Mouse (Mus musculus) large intestine, adult 2 months (tissue): ENCODE results near the gene Crtac1. TPM values are rescaled to one million over a fixed set of nuclear protein-coding genes. Genes with fewer than 3 reads are reported as not detected.

Experiments
- DNase-seq: peaks from one replicate; pipeline ENCODE4 v3.0.0-alpha.2; 2012; ENCODE audit warnings: low read depth, low spot score
- WGBS: fragments of 180-500 bp; shearing (Covaris S2); methylation state at CpG from one replicate; pipeline ENCODE4 v1.1.7; 2018; 5-methylcytosine and 5-hydroxymethylcytosine counted together
- polyA plus RNA-seq: library from polyadenylated mRNA; depleted of rRNA; stranded (reverse); fragments of >200 nt; gene quantifications from 2 replicates; pipeline ENCODE4 v1.2.3, GENCODE M21; 2012

Crtac1 gene
- polyA plus RNA-seq, 1 experiment = 0.56 TPM

DNA sequence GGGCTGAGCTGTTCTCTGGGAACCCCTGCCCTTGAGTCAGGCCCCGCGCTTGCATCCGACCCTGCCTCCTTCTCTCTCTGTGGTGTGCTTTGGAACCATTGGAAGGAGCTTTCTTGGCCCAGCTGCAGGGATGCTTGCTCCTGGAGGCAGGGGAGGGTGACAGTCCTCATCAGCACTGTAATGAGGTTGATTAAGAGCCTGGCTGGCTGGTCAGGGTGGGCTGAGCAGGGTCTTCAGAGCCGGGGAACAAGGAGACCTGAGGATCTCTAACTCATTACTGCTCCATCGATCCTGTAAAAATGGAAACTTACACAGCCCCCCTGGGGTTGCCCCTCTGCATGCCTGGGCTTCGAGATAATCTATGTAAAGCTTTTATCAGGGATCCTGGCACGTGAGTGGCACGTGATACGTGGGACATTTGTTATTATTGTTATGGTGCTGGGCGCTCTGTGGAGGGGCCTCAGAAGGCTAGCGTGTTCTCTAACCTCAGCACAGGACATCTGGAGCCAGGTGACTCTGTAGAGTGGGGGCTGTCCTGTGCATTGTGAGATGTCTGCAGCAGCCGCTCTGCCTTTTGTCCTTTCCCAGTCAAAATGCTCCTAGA, 128.3 kb downstream of the Crtac1 start:
- 74% methylated on average over 12 of the region's 12 CpGs for WGBS
- no peak for DNase-seq

DNA sequence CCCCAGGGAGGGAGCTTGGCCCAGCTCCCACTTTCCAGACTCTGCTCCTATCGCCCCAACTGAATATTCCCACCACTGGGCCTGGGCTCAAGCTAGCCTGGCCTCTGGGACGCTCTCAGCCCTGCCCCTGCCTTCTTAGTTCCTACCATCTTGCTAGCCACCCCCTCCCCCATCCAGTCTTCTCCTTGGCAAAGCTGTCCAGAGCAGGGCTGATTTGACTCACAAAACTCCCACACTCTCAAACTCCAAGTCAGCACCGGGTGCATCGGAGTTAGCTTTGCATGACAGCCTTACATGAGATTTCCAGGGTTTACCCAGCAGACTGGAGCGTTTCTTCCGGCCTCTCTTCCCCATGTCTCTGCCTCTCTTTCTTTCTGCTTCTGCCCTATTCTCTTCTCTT, 138.4 kb downstream of the Crtac1 start:
- no peak for DNase-seq
- 85% methylated on average over 6 of the region's 6 CpGs for WGBS

- 60% methylated on average over 8 of the region's 8 CpGs for WGBS
- no peak for DNase-seq
Measured at GRCm38 (mm10) chr19:42292106-42292505, 139.5 kb downstream of the Crtac1 start.

GRCm38 (mm10) chr19:42290954-42291661, 140.5 kb downstream of the Crtac1 start:
- 23% methylated on average over 7 of the region's 7 CpGs for WGBS
- DNase-seq = no peak

GRCm38 (mm10) chr19:42288361-42288760, 143.2 kb downstream of the Crtac1 start:
- WGBS = 18% methylated on average over 4 of the region's 4 CpGs

DNA sequence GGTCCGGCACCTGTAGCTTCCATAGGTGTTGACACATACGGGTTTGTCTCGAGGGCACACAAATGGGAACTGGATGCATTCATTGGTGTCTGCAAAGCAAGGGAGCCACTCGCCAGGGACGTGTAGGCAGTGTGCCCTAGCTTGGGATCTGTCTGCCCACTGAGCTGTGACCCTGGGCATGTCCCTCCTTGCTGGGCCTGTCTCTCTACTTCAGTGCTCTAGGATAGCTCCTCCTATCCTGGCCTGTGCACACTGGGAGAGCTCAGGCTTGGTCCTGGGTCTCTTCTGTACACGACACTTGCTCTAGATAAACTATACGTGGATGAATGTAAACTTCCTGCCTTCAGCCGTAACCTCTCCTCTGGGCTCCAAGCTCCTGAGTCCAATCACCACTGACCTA, 147.4 kb downstream of the Crtac1 start:
- 52% methylated on average over 8 of the region's 8 CpGs for WGBS
- DNase-seq = no peak

More at GRCm38 (mm10) chr19:42288361-42288760, 143.2 kb downstream of the Crtac1 start:
- no peak for DNase-seq

DNA sequence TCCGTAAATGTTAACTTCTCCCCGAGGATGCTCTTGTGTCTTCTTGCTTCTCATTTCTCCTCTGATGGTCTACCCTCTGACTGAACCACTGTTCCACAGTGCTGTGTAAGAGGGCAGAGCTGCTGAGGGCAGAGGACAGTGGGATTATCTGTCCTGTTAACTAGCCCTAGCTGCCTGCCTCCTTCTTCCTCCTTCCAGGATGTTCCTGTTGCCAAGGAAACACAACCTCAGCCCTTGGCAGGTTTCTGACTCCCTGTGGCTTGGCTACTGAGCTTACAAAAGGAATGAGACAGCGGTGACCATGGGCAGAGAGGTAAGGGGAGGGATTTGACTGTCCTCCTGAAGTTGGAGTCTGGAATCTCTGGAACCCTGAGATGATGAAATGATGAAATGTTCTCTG, 152.0 kb downstream of the Crtac1 start:
- WGBS = 64% methylated on average over 3 of the region's 3 CpGs
- no peak for DNase-seq

- no peak for DNase-seq
- WGBS = 45% methylated on average over 5 of the region's 5 CpGs
Measured at GRCm38 (mm10) chr19:42278461-42278860, 153.1 kb downstream of the Crtac1 start.

DNA sequence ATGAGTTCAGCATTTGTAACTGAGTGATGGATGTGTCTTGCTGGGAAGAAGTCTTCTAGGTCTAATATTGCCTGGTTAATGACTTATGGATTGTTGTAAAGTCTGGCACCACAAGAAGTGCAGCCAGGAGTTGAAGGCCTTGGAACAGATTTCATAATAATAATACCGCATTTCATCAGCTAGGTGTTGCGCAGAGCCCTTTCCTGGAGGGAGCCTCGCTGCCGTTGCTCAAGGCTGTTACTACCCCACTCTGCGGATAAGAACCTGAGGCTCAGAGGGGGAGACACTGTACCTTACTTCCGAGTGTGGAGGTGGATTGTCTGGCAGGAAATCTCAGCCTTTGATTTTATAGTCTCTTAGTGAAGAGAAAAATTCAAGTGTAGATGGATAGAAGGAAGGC, 154.3 kb downstream of the Crtac1 start:
- 64% methylated on average over 6 of the region's 6 CpGs for WGBS

GRCm38 (mm10) chr19:42272003-42272963, 159.3 kb downstream of the Crtac1 start:
- peak; percentile 50 for DNase-seq
- 41% methylated on average over 14 of the region's 14 CpGs for WGBS

More for the DNA sequence above, 154.3 kb downstream of the Crtac1 start:
- no peak for DNase-seq

- 75% methylated on average over 7 of the region's 7 CpGs for WGBS
- DNase-seq = no peak
Measured at GRCm38 (mm10) chr19:42271182-42271581, 160.4 kb downstream of the Crtac1 start.

DNA sequence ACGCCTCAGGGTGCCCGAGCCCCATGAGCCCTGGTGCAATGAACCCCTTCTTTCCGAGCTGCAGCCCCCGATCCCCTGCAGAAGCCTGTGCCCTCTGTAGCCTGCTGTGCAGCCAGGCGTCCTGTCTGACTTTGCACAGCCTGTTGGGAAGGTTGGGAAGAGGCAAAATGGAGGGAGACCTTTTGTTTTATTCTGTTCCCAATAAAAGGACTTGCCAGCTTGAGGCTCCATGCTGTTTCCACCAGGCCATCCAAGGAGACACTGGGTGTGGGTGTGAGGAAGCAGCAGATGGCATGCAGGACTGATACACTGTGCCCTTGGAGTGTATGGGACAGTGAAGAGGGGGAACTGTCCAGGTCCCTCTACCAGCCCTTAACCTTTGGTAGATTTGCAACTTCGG, 161.5 kb downstream of the Crtac1 start:
- DNase-seq = no peak
- WGBS = 70% methylated on average over 6 of the region's 6 CpGs

DNA sequence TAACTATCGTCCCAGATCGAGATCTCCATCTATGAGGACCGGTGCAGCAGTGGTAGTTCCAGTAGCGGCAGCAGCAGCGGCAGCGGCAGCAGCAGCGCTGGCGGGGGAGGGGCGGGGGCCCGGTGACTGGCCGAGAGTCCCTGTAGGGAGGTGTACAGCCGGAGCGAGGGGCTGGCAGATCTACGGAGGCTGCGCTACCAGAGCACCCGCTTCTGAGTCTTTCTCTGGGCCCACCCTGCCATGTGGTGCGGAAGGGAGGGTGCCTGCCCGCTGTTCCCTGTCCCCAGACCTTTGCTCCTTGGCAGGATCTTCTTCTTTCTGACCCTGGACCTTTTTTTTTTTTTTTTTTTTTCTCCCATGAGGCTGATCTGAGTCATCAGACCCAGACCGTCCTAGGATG, 163.2 kb downstream of the Crtac1 start:
- DNase-seq = no peak
- 7% methylated on average over 19 of the region's 19 CpGs for WGBS

DNA sequence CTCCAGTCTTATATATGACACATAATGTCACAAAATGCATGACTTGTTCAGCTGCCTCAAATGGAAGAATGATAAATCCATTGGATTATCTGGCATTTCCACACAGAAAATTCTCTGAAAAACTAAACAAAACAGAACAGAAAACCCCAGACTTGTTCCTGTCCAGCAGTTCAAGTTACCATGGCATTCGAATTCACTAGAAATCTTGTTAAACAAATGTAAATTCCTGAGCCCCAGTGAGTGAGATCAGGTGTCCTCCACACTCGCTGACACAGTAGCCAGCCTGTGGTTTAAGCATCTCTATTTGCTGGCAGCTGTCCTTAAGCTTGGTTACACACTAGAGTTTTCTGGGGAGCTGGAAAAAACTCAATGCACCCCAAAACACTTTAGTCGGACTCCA, 168.1 kb downstream of the Crtac1 start:
- no peak for DNase-seq
- WGBS = 32% methylated on average over 3 of the region's 3 CpGs

GRCm38 (mm10) chr19:42260486-42260885, 171.1 kb downstream of the Crtac1 start:
- no peak for DNase-seq
- 58% methylated on average over 8 of the region's 8 CpGs for WGBS

- DNase-seq = no peak
- 41% methylated on average over 5 of the region's 5 CpGs for WGBS
Measured at GRCm38 (mm10) chr19:42258596-42258995, 173.0 kb downstream of the Crtac1 start.

DNA sequence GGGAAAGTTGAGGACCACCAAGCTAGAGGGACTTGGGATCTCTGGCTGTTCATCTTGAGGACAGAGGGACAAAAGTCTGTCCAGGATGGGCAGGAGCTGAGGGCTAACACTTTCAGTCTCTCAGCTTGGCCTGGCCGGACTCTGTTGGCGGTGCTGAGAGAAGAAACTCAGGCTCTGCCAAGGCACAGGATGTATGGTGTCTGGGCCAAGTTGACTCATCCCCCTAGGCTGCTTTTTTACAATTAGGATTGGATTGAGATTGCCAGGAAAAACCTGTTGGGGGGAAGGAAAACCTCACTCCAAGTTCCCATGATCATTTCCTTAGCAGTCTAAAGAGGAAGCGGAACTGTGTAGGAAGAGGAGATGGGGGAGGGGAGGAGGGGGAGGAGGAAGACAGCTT, 173.6 kb downstream of the Crtac1 start:
- no peak for DNase-seq
- 69% methylated on average over 3 of the region's 3 CpGs for WGBS

- no peak for DNase-seq
- 83% methylated on average over 12 of the region's 12 CpGs for WGBS
Measured at GRCm38 (mm10) chr19:42257241-42257635, 174.3 kb downstream of the Crtac1 start.

GRCm38 (mm10) chr19:42256611-42257240, 174.9 kb downstream of the Crtac1 start:
- 82% methylated on average over 12 of the region's 12 CpGs for WGBS

More at GRCm38 (mm10) chr19:42256611-42257240, 174.9 kb downstream of the Crtac1 start:
- no peak for DNase-seq
